Mouse (Mus musculus) olfactory bulb, adult 2 months (tissue): ENCODE measurements around the gene Olfr430.

Source experiments
- CTCF ChIP-seq: fragments of 200-500 bp; IDR thresholded peaks from 2 replicates; pipeline ENCODE4 v1.5.1; 2012; ENCODE audit warnings: low read depth, mild to moderate bottlenecking, low read length, moderate library complexity; ENCODE audit not compliant: insufficient read depth
- POLR2A ChIP-seq: fragments of 200-500 bp; IDR thresholded peaks from 2 replicates; pipeline ENCODE4 v1.6.1; 2012; ENCODE audit warnings: mild to moderate bottlenecking, low read depth, low read length, moderate library complexity; ENCODE audit not compliant: insufficient read depth

DNA sequence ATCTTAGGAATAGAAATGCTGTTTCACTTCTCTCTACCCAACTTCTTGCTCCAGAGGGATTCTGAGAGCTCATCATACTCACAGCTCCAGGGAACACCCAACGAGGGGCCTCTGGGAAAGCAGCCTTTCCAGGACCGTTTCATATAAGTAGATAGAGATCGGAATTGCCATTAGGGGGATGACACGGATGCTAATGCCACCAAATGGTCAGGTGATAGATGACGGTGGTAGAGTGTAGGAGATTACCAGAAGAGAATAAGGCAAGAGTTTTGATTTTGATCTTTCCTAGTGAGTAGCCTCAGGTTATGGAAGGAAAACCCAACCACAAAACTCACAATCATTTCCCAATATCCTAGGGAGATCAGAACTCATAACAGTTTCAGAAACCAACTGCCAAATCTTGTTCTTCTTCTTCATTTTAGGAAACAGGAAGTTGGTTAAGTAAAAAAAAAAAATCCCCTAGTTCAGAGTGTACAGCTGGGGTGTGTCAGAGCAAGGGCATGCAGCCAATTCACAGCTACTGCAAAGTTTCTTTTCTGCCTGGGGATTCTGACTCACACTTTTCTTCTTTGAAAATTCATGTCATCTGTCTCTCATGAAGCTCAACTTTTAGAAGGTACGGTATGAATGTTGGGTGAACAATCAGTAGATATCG lies 25.8 kb upstream of the Olfr430 start, which contains the start of gene Olfr433:
- TF ChIP-seq CTCF (no peak), POLR2A (no peak)
